Mouse (Mus musculus): ENCODE measurements around the gene Csrnp3.

GRCm38 (mm10) chr2:66041917-66042419 lies 196.4 kb downstream of the Csrnp3 start:
- TF ChIP-seq CTCF (IDR thresholded peaks at IDR 0.05; ENCODE audit: insufficient read depth, low read length): no peak
- TF ChIP-seq POLR2A (IDR thresholded peaks at IDR 0.05; ENCODE audit: borderline replicate concordance, extremely low read depth, low read depth, low read length): no peak
